Mouse (Mus musculus) liver, embryonic 14.5 days (tissue): ENCODE measurements around the gene Gpx4.

ENCODE experiments used
- CTCF ChIP-seq: IDR thresholded peaks from 2 replicates; pipeline ENCODE4 v1.5.1; 2016; ENCODE audit warnings: antibody characterized with exemption, low read depth, control low read depth
- EP300 ChIP-seq: IDR thresholded peaks from 2 replicates; pipeline ENCODE4 v1.6.1; 2016; ENCODE audit warnings: antibody characterized with exemption, low read depth

- TF ChIP-seq CTCF (no peak), EP300 (no peak)
Observed at GRCm38 (mm10) chr10:80017771-80018170, 29.2 kb upstream of the Gpx4 start.
